ENCODE assay signal across 8 mouse cellular contexts in the genomic region with DNA sequence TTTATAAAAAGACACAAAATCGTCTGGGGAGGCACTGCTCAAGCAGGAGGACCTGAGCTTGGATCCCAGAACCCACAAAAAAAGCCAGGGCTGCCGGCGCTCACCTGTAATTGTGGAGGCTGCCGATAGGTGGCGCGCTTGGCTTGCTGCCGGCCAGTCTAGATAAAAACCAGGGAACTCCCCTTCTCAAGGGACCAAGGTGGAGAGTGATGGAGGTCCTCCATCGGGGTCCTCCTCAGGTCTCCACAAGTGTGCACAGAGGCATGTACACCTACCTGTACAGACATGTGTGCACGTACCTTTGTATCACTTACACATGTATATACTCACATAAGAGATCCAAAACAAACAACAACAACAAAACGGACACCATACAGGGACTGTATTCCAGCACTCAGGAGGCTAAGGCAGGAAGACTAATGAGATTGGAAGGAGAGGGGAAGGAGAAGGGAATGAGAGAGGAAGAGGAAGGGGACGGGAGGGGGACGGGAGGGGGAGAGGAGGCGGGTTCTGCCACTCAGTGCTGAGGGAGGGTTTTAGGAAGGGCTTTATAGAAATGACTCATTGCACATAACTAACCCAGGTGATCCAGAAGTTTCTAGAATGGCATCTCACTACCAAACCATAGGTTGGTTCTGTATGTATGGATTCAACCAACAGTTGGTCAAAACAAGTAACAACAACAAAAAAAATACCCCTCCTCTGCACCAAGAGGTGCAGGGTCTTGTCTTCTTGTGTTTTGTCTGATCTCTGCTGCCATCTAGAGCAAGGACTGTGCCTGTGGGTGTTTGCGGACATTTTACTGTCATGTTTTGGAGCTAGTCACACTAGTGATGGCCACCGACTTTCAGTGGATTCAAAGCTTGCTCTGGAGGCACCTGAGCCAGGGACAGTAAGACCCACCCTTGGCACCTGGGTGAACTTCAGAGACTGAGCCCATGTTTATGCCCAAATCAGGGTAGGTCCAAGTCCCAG. TPM values are rescaled to one million over a fixed set of nuclear protein-coding genes. Genes with fewer than 3 reads are reported as not detected.
DNase-seq lines count a peak whose midpoint lies in the region; ATAC-seq and TF ChIP-seq lines count a peak whose summit lies in the region.

No protein-coding gene starts in this region.

- no peak for TF ChIP-seq POLR2A in bone marrow macrophage, adult 2 months (IDR thresholded peaks at IDR 0.05; ENCODE audit: borderline replicate concordance, low read depth, low read length)

- H3K27me3 ChIP-seq in stomach, postnatal 0 days (ENCODE audit: control insufficient read depth, insufficient read depth, low read length): no peaks in the 10 kb centered on the region

- ATAC-seq in frontal cortex, adult (ENCODE audit: low TSS enrichment): no peak
- peak; percentile 70 for ATAC-seq in erythroid progenitor cell, adult 5-6 weeks (replicated peaks; ENCODE audit: low FRiP score, poor library complexity, severe bottlenecking)
- ATAC-seq in stomach, postnatal 0 days (ENCODE audit: low FRiP score, low TSS enrichment): no peak

- TF ChIP-seq CTCF in bone marrow macrophage, adult 2 months (IDR thresholded peaks at IDR 0.05; ENCODE audit: low read depth, low read length): peak; percentile 88
- peak; percentile 83 for TF ChIP-seq CTCF in stomach, postnatal 0 days (IDR thresholded peaks at IDR 0.05; ENCODE audit: low read depth)

- DNase-seq in frontal cortex, adult 2 months (ENCODE audit: extremely low spot score in 1 of 2, low spot score in 1 of 2): peak; percentile 22 to 71
- DNase-seq in heart, postnatal 4 days: peak; percentile 78
- DNase-seq in left cerebral cortex, postnatal 4 days: peak; percentile 56
- peak; percentile 54 for DNase-seq in naive thymus-derived CD4-positive, alpha-beta T cell, adult 2 months (ENCODE audit: low read depth)
- peak; percentile 66 for DNase-seq in stomach, postnatal 0 days (ENCODE audit: low spot score)

- no peak overlapping the region for H3K9ac ChIP-seq in stomach, postnatal 0 days (ENCODE audit: low read length)

- no peak for TF ChIP-seq EP300 in stomach, postnatal 0 days (optimal IDR thresholded peaks at IDR 0.05)

- no peaks in the 10 kb centered on the region for H3K36me3 ChIP-seq in stomach, postnatal 0 days (ENCODE audit: control insufficient read depth, insufficient read depth, low read length)

- intact Hi-C loops in left cerebral cortex, postnatal 4 days (cut with DNase I): loop anchor here (5.0 to 10.0 kb wide), 2 partner anchors 90 to 232 kb away; no protein-coding TSS in a partner anchor

- no peaks in the 10 kb centered on the region for H3K4me1 ChIP-seq in bone marrow macrophage, adult 2 months (ENCODE audit: control insufficient read depth, insufficient read depth, low read length)
- no peaks in the 10 kb centered on the region for H3K4me1 ChIP-seq in stomach, postnatal 0 days (replicated peaks; ENCODE audit: control insufficient read depth, insufficient read depth)

- 31% methylated on average over 15 of the region's 15 CpGs for WGBS in stomach, postnatal 0 days

- no peak overlapping the region for H3K4me3 ChIP-seq in bone marrow macrophage, adult 2 months (ENCODE audit: insufficient read depth, low read length)
- no peak overlapping the region for H3K4me3 ChIP-seq in stomach, postnatal 0 days (ENCODE audit: low read depth, low read length)

- no peak overlapping the region for H3K27ac ChIP-seq in bone marrow macrophage, adult 2 months (ENCODE audit: insufficient read depth, low read depth, low read length)
- H3K27ac ChIP-seq in stomach, postnatal 0 days (replicated peaks): no peak overlapping the region

- H3K4me2 ChIP-seq in stomach, postnatal 0 days (replicated peaks; ENCODE audit: low read depth): no peak overlapping the region

- H3K9me3 ChIP-seq in stomach, postnatal 0 days (ENCODE audit: control insufficient read depth, low read length): no peaks in the 10 kb centered on the region

RNA-seq across cellular contexts. Expression of a gene that starts 10.3 kb away (rescaled TPM):
- polyA plus RNA-seq in frontal cortex, adult 2 months (2012; rRNA removed): 0.04 and 0.12 TPM in 2 replicates
- not detected in 2 replicates for polyA plus RNA-seq in bone marrow macrophage, adult 2 months (2012; ENCODE audit: insufficient read depth, insufficient read length, missing spikeins)
- total RNA-seq in erythroid progenitor cell, adult 5-6 weeks (2015; ENCODE audit: low replicate concordance): not detected in 2 replicates
- not detected in 2 replicates for total RNA-seq in erythroid progenitor cell, adult 5-6 weeks (2017; ENCODE audit: low replicate concordance)
- under 1 TPM; 0.12 to 0.14 TPM for total RNA-seq in heart, postnatal 4 days (2021)
- total RNA-seq in left cerebral cortex, postnatal 4 days (2021): under 1 TPM; 0.14 to 0.34 TPM
- polyA plus RNA-seq in stomach, postnatal 0 days (2015; fragmentation: Nextera tagmentation; extraction: Ambion mirVana): not detected in 2 replicates
